Mouse (Mus musculus): ENCODE measurements at regions not wholly inside any gene's neighbourhood (a gene's known extent, or its start where the extent isn't known, plus 50 kb on each side); places are given as distances from the start of the nearest gene placed in this dataset.
"Not testable (repeated sequence)": the region's sequence is repeated elsewhere in the genome, so short reads cannot be mapped to it uniquely, and the experiment has no call there.

GRCm38 (mm10) chr2:162867516-162868029 is 63.8 kb upstream of the Srsf6 start:
- no peak for DNase-seq (ENCODE audit: low spot score)

GRCm38 (mm10) chr2:162866613-162867314 is 64.6 kb upstream of the Srsf6 start:
- DNase-seq (ENCODE audit: low spot score), result no peak

DNA sequence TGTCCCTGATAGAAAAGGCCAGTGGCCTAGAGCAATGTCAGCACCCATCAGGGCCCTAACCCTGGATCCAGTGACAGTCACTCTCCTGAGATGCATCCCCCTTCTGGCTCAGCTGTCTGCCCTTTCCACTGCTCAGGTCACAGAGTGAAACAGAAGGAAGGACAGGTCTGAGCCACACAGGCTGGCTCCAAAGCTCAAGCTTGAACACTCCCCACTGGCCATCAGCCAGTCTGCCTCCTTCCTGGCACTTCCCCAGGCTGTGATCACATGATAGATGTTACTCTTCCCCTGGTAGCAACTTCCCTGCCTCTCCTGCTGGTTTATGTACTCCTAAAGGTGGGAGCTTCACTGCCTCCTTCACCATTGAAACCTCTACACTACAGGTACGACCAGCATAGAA is 66.8 kb upstream of the Srsf6 start:
- peak; percentile 26 for DNase-seq (ENCODE audit: low spot score)

DNA sequence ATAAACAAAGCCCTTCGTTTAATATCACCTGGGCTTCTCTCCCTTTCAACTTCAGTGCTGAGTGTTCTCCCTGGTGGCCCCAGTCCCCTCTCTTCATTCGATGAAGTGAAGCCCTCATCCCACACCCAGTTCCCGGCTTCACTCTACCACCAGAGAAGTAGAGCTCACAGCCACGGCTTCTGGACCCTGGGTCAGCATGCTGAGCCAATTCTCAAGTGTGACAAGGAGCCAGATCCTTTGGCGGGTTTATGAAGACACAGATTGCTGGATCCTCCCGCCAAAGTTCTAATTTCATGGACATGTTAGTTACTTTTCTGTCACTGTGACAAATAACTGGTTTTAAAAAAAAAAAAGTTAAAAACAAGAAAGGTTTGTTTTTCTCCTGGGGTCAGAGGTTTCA is 76.7 kb upstream of the Srsf6 start:
- DNase-seq (ENCODE audit: low spot score), result no peak

DNA sequence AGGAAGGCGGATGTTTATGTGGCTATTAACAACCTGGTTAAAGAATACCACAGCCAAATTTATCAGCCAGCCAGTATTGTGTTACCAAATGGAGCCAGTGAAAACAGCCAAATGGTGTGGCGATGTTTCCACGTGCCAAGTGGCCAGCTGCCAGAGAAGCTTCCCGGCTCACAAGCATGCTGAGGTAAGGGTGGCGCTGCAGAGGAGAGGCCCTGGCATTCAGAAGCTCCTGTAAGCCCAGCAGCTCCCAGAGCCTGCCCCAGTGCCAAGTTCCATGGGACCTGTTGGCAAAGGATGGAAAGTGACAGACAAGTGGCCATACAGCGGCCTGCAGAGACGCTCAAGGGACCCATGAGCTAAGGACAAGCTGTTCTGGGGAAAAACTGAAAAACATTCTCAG is 77.8 kb upstream of the Srsf6 start:
- peak; percentile 10 for DNase-seq (ENCODE audit: low spot score)

DNA sequence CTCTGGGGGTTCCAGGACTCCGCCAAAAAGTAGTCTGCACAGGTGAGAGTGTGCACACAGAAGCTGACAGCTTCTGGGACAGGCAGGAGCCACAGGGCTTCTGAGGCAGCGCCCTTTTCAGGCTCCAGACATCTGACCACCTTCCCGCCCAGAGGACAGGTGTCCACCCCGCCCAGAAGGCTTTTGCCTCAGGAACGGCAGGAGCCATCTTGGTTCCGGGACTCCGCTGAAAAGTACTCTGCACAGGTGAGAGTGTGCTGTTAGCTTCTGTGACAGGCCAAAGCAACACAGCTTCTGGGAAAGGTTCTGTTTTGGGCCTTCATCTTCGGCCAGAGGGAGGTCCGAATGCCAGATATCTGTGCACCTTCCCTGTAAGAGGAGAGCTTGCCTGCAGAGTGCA is 89.6 kb upstream of the Srsf6 start:
- not testable (repeated sequence) for DNase-seq (ENCODE audit: low spot score)

- no peak for DNase-seq (ENCODE audit: low spot score)
Observed at GRCm38 (mm10) chr2:162837776-162838175, 93.6 kb upstream of the Srsf6 start.

DNA sequence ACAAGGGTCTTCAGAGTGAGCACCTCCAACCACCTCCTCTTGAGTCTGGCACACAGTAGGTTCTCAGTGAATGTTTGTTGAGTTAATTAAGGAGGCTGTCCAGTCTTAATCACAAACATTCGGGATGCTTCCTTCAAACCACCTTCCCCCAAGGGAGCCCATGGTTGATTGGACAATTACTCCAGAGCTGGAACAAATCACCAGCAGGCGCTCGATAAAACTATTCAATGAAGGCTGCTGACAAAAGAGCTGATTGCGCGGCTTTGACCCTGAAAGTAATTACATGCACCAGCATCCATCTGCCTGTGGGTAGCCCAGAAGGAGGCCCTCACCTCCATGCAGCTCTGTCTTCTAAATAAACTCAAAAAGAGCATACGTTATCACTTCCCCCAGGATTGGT is 97.6 kb upstream of the Srsf6 start:
- no peak for DNase-seq (ENCODE audit: low spot score)

DNA sequence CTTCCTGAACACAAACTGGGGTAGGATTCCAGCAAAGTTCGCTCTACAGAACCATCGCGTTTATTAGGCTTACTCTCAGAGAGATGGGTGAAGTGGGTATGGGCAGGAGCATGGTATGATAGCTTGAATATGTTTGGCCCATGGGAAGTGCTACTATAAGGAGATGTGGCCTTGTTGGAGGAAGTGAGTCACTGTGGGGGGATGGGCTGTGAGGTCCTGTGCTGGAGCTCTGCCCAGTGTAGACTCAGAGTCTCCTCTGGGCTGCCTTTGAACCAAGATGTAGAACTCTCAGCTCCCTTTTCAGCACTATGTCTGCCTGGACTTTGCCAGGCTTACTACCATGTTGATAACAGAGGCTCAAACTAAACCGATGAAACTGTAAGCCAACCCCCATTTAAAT is 112.5 kb upstream of the Srsf6 start:
- no peak for DNase-seq (ENCODE audit: low spot score)

- no peak for DNase-seq (ENCODE audit: low spot score)
Observed at GRCm38 (mm10) chr2:162814205-162814604, 117.1 kb upstream of the Srsf6 start.

GRCm38 (mm10) chr2:162807747-162808146 is 123.6 kb upstream of the Srsf6 start:
- no peak for DNase-seq (ENCODE audit: low spot score)

DNA sequence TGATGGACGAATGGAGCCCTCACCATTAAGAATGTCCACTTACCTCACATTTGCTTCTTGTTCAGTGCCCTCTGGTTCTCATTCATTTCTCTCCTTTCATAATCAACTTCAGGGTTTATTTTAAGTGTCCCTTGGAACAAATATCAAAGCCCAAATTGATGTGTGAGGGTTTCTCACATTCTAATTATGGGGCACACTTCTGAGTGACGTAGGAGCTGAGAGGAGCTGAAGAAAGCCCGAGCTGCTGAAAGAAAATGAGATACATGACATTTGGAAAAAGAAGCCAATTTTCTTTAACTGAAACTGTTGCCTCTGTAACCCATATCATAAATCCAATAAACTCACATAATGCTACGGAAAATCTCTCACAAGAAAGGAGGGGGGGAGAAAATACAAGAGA is 134.8 kb upstream of the Srsf6 start:
- DNase-seq (ENCODE audit: low spot score), result no peak

DNA sequence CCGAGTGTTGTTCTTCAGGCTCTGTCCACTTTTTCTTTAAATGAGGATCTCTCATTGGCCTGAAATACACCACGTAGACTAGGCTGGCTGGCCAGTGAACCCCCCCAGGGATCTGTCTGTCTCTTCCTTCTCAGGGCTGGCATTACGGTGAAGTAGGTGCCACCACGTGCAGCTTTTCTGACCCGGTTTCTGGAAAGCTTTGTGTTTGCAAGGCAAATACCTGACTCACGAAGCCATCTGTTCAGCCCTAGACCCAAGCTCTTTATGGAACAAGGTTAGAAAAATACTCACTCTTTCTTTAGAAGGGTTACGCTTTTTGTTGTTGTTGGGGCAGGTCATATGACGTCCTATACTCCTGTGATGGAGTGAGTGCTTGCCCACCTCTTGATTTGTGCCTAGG is 133.3 kb upstream of the Ptprt start:
- no peak for DNase-seq (ENCODE audit: low spot score)

DNA sequence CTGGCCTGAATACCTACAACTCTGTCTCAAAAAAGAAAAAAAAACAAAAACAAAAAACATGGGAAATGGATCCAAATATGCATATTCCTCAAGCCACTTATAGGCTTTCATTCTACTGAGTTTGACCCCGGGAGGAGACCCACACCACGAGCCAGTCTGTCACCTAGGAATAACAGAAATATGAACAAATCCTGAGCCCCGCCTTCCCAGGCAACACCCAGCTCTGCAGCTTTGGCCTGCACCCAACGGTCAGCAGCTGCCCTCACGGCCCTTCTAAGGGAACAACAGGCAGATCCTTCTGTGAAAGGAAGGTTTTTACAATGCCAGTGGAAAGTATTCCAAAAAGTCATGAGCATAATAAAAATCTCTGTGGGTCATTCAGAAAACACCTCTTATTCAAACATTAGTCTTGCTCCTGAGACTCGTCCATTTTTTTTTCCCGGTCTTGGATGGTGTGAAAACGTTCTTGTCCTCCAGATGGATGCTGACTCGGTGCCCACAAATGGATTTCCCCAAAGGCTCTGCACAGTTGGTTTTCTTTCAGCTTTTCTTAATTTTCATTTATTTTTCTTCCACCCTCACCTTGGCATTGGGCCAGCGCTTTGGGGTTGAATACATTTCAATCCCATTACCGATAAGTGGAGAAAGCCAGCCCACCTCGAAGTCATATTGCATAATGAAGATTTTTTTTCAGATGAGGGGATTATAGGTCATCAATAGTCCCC is 130.6 kb upstream of the Ptprt start:
- peak; percentile 20 for DNase-seq (ENCODE audit: low spot score)

- DNase-seq (ENCODE audit: low spot score), result no peak
Observed at GRCm38 (mm10) chr2:162784176-162784813, 123.3 kb upstream of the Ptprt start.

- DNase-seq (ENCODE audit: low spot score), result no peak
Observed at GRCm38 (mm10) chr2:162781599-162781998, 120.7 kb upstream of the Ptprt start.

DNA sequence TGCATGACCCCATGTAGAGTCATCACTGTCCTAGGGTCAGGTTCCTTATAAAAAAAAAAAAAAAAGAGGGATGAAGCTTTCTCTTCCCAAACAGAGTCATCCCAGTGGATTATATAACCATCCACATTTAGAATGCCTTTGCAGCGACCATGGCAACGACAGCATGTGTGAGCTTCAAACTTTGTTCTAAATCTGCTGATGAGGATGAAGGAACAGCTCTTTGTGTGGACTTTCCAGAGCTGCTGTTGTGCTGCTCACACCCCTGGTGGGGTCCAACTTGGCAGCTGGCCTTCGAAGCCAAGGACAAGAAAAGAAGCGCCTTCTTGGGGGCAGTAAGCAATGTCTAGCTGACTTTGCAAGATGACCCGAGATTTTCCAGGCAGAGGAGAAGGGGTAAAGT is 115.6 kb upstream of the Ptprt start:
- DNase-seq (ENCODE audit: low spot score), result no peak

GRCm38 (mm10) chr2:162772520-162772919 is 111.6 kb upstream of the Ptprt start:
- DNase-seq (ENCODE audit: low spot score), result no peak

DNA sequence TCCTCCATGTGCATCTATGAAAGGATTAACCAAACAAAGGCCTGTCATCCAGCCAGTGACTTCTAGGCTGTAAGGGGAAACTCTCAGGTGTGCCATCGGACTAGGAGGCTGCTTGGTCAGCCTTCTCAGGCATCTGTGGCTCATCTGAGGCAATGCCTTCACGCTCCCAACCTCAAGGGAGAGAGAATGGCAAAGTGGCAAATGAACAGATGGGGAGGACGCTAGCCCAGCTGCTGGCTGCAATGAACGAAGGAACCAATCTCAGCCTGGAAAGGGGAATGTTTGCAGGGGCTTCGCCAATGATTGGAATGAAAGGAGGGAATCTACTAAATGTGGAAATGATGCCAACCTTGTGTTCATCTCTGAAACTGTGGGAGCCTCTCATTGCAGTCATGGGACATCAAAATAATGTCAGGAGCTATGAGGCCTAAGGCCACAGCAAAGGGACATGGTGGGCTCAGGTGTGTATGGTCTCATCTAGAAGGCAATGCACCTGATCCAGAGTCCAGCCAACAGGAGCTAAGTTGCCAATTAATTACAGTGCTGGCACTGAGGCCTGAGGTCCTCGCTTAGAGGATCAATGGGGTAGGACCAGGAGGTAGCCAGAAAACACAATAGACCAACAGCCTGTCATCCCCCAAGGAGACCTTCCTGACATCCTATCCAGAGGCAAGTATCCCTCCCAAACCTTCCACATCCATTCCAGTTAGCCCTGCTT is 108.9 kb upstream of the Ptprt start:
- DNase-seq (ENCODE audit: low spot score), result no peak

DNA sequence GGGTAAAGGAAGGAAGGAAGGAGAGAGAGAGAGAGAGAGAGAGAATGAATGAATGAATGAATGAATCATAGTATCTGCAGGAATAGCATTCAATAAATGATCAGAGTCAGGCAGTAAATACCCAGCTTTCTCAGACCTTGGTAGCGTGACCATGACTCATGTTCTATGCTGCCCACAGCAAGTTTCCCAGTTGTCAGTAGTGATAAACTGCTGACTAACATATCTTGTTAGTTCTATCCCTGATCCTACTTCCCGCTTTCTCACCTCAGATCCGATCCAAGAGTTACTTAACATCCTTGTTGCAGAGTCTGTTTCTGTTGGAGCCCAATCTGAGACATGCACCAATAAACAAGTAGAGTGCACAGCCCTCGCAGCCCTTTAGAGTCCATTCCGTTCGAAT is 103.1 kb upstream of the Ptprt start:
- DNase-seq (ENCODE audit: low spot score), result no peak

GRCm38 (mm10) chr2:162740523-162740922 is 79.6 kb upstream of the Ptprt start:
- DNase-seq (ENCODE audit: low spot score), result no peak

GRCm38 (mm10) chr2:162735761-162736160 is 74.8 kb upstream of the Ptprt start:
- no peak for DNase-seq (ENCODE audit: low spot score)

All from urinary bladder, postnatal 14 days (tissue).